Mouse (Mus musculus) cerebellum, adult 2 months (tissue): ENCODE measurements around the gene Ubr2.

Experiments used
- CTCF ChIP-seq: fragments of 200-500 bp; IDR thresholded peaks from 2 replicates; pipeline ENCODE4 v1.5.1; 2011; ENCODE audit warnings: low read depth, mild to moderate bottlenecking, control low read depth, low read length, moderate library complexity, borderline replicate concordance; ENCODE audit not compliant: insufficient read depth
- POLR2A ChIP-seq: fragments of 200-500 bp; IDR thresholded peaks from 2 replicates; pipeline ENCODE4 v1.6.1; 2011; ENCODE audit warnings: low read length, control low read depth, borderline replicate concordance; ENCODE audit not compliant: insufficient read depth

- TF ChIP-seq POLR2A: no peak
- no peak for TF ChIP-seq CTCF
Observed at GRCm38 (mm10) chr17:46897221-46897950, 113.0 kb downstream of the Ubr2 start.
